Mouse (Mus musculus): ENCODE measurements around the gene Krtap1-5. TPM values are rescaled to one million over a fixed set of nuclear protein-coding genes. Genes with fewer than 3 reads are reported as not detected.

Gene Krtap1-5
- polyA plus RNA-seq, 1 experiment: not detected

Other genes with a start within 250 kb of the Krtap1-5 start
- 0.06 and 0.08 TPM in 2 replicates for gene Krt26, start 243.1 kb downstream of the Krtap1-5 start, polyA plus RNA-seq (2012; rRNA removed)
- 0.05 TPM in 1 of 2 replicates, not detected in the other for gene Krt27, start 229.9 kb downstream of the Krtap1-5 start, polyA plus RNA-seq (2012; rRNA removed)
- gene Krt28, start 206.1 kb downstream of the Krtap1-5 start, polyA plus RNA-seq (2012; rRNA removed): 0.23 and 0.25 TPM in 2 replicates
- gene Krt10, start 191.7 kb downstream of the Krtap1-5 start, polyA plus RNA-seq (2012; rRNA removed): 11.9 and 20.0 TPM in 2 replicates
- 0.04 and 0.05 TPM in 2 replicates for gene Krt12, start 158.8 kb downstream of the Krtap1-5 start, polyA plus RNA-seq (2012; rRNA removed)
- gene Krt20, start 142.9 kb downstream of the Krtap1-5 start, polyA plus RNA-seq (2012; rRNA removed): 0.14 TPM in 1 of 2 replicates, not detected in the other
- 0.08 TPM in 1 of 2 replicates, not detected in the other for gene Krt23, start 87.9 kb downstream of the Krtap1-5 start, polyA plus RNA-seq (2012; rRNA removed)
- gene Krt39, start 59.7 kb downstream of the Krtap1-5 start, polyA plus RNA-seq (2012; rRNA removed): not detected in 2 replicates
- not detected in 2 replicates for gene Krt40, start 37.9 kb downstream of the Krtap1-5 start, polyA plus RNA-seq (2012; rRNA removed)
- not detected in 2 replicates for gene Krtap3-3, start 30.2 kb downstream of the Krtap1-5 start, polyA plus RNA-seq (2012; rRNA removed)
- not detected in 2 replicates for gene Krtap3-2, start 24.2 kb downstream of the Krtap1-5 start, polyA plus RNA-seq (2012; rRNA removed)
- gene Gm11939, start 21.6 kb downstream of the Krtap1-5 start, polyA plus RNA-seq (2012; rRNA removed): not detected in 2 replicates
- gene Krtap3-1, start 14.4 kb downstream of the Krtap1-5 start, polyA plus RNA-seq (2012; rRNA removed): not detected in 2 replicates
- gene Krtap1-4, start 2.6 kb upstream of the Krtap1-5 start, polyA plus RNA-seq (2012; rRNA removed): not detected in 2 replicates
- gene Krtap1-3, start 10.3 kb upstream of the Krtap1-5 start, polyA plus RNA-seq (2012; rRNA removed): not detected in 2 replicates
- not detected in 2 replicates for gene Krtap9-3, start 17.1 kb upstream of the Krtap1-5 start, polyA plus RNA-seq (2012; rRNA removed)
- gene Gm11938, start 22.3 kb upstream of the Krtap1-5 start, polyA plus RNA-seq (2012; rRNA removed): not detected in 2 replicates
- gene Gm11937, start 29.2 kb upstream of the Krtap1-5 start, polyA plus RNA-seq (2012; rRNA removed): not detected in 2 replicates
- not detected in 2 replicates for gene Krtap2-4, start 33.8 kb upstream of the Krtap1-5 start, polyA plus RNA-seq (2012; rRNA removed)
- gene Gm11562, start 39.4 kb upstream of the Krtap1-5 start, polyA plus RNA-seq (2012; rRNA removed): not detected in 2 replicates
- not detected in 2 replicates for gene Krtap4-1, start 47.2 kb upstream of the Krtap1-5 start, polyA plus RNA-seq (2012; rRNA removed)
- gene Krtap4-2, start 54.1 kb upstream of the Krtap1-5 start, polyA plus RNA-seq (2012; rRNA removed): not detected in 2 replicates
- gene Krtap4-7, start 63.1 kb upstream of the Krtap1-5 start, polyA plus RNA-seq (2012; rRNA removed): not detected in 2 replicates
- not detected in 2 replicates for gene Gm11555, start 69.2 kb upstream of the Krtap1-5 start, polyA plus RNA-seq (2012; rRNA removed)
- gene Gm11563, start 77.9 kb upstream of the Krtap1-5 start, polyA plus RNA-seq (2012; rRNA removed): not detected in 2 replicates
- gene Krtap4-6, start 84.9 kb upstream of the Krtap1-5 start, polyA plus RNA-seq (2012; rRNA removed): not detected in 2 replicates
- gene Gm14190, start 109.7 kb upstream of the Krtap1-5 start, polyA plus RNA-seq (2012; rRNA removed): not detected in 2 replicates
- not detected in 2 replicates for gene Gm14180, start 153.3 kb upstream of the Krtap1-5 start, polyA plus RNA-seq (2012; rRNA removed)
- not detected in 2 replicates for gene Gm11595, start 191.9 kb upstream of the Krtap1-5 start, polyA plus RNA-seq (2012; rRNA removed)
- gene Krtap4-8, start 199.7 kb upstream of the Krtap1-5 start, polyA plus RNA-seq (2012; rRNA removed): not detected in 2 replicates
- gene Krtap4-9, start 204.2 kb upstream of the Krtap1-5 start, polyA plus RNA-seq (2012; rRNA removed): not detected in 2 replicates
- gene Gm11596, start 212.5 kb upstream of the Krtap1-5 start, polyA plus RNA-seq (2012; rRNA removed): not detected in 2 replicates
- not detected in 2 replicates for gene Gm11569, start 217.9 kb upstream of the Krtap1-5 start, polyA plus RNA-seq (2012; rRNA removed)
- gene Gm11554, start 223.4 kb upstream of the Krtap1-5 start, polyA plus RNA-seq (2012; rRNA removed): not detected in 2 replicates
- gene Krtap4-13, start 228.9 kb upstream of the Krtap1-5 start, polyA plus RNA-seq (2012; rRNA removed): not detected in 2 replicates
- gene Gm11564, start 234.7 kb upstream of the Krtap1-5 start, polyA plus RNA-seq (2012; rRNA removed): not detected in 2 replicates